Mouse (Mus musculus): ENCODE results near the gene Klhdc8a. TPM values are rescaled to one million over a fixed set of nuclear protein-coding genes. Genes with fewer than 3 reads are reported as not detected.
A peak's percentile ranks its signal among the peaks of the same experiment; 100 is the strongest.

Klhdc8a gene
- 5.1 and 5.4 TPM in 2 replicates for polyA plus RNA-seq (2015; fragmentation: Nextera tagmentation; extraction: Ambion mirVana)

- peaks cover 25% of the 10 kb centered on the region for H3K27me3 ChIP-seq
- WGBS, result 2% methylated on average over 28 of the region's 28 CpGs
- H3K4me1 ChIP-seq (replicated peaks), result peaks cover 63% of the 10 kb centered on the region
- peak within 1 kb of the TSS; percentile 84 for H3K9ac ChIP-seq
- peak within 1 kb of the TSS; percentile 64 for H3K4me3 ChIP-seq
- peak; percentile 65 for ATAC-seq (ENCODE audit: low FRiP score)
- H3K36me3 ChIP-seq, result no peaks in the 10 kb centered on the region
- peak within 1 kb of the TSS; percentile 95 for H3K4me2 ChIP-seq
- peak within 1 kb of the TSS; percentile 86 for H3K27ac ChIP-seq
- H3K9me3 ChIP-seq, result no peaks in the 10 kb centered on the region
Observed at GRCm38 (mm10) chr1:132298425-132298800, at the start of gene Klhdc8a. Gene Klhdc8a (plus strand): TSS chr1:132298626.

GRCm38 (mm10) chr1:132254467-132254866 lies 44.0 kb upstream of the Klhdc8a start:
- ATAC-seq (ENCODE audit: low FRiP score), result no peak
- Histone ChIP-seq H3K9me3 (no peaks in the 10 kb centered on the region), H3K27ac (no peak overlapping the region), H3K4me2 (no peak overlapping the region), H3K36me3 (peaks cover 8% of the 10 kb centered on the region; the same call in 1 of the 2 replicates), H3K9ac (no peak overlapping the region), H3K27me3 (no peaks in the 10 kb centered on the region), H3K4me1 (replicated peaks) (no peaks in the 10 kb centered on the region), H3K4me3 (no peak overlapping the region)
- 80% methylated on average over 6 of the region's 6 CpGs for WGBS

- WGBS, result 97% methylated on average over 1 of the region's 1 CpGs
- no peaks in the 10 kb centered on the region for H3K27me3 ChIP-seq
- no peaks in the 10 kb centered on the region for H3K9me3 ChIP-seq
- H3K4me1 ChIP-seq (replicated peaks), result peaks cover 4% of the 10 kb centered on the region; the same call in 1 of the 2 replicates
- no peak overlapping the region for H3K4me3 ChIP-seq
- H3K36me3 ChIP-seq, result peaks cover 8% of the 10 kb centered on the region; the same call in 1 of the 2 replicates
- no peak overlapping the region for H3K27ac ChIP-seq
- H3K9ac ChIP-seq, result no peak overlapping the region
- no peak for ATAC-seq (ENCODE audit: low FRiP score)
- H3K4me2 ChIP-seq, result no peak overlapping the region
Observed at GRCm38 (mm10) chr1:132260331-132260730, 38.1 kb upstream of the Klhdc8a start.

- Histone ChIP-seq H3K27ac (no peak overlapping the region), H3K36me3 (peaks cover 8% of the 10 kb centered on the region; the same call in 1 of the 2 replicates), H3K4me3 (no peak overlapping the region), H3K4me1 (replicated peaks) (peaks cover 5% of the 10 kb centered on the region; the same call in 1 of the 2 replicates), H3K9ac (no peak overlapping the region), H3K9me3 (no peaks in the 10 kb centered on the region), H3K27me3 (no peaks in the 10 kb centered on the region), H3K4me2 (no peak overlapping the region)
- ATAC-seq (ENCODE audit: low FRiP score), result no peak
- 75% methylated on average over 5 of the region's 5 CpGs for WGBS
Observed at GRCm38 (mm10) chr1:132261058-132261457, 37.4 kb upstream of the Klhdc8a start.

- H3K27ac ChIP-seq, result no peak overlapping the region
- peaks cover 5% of the 10 kb centered on the region; the same call in 1 of the 2 replicates for H3K4me1 ChIP-seq (replicated peaks)
- H3K9ac ChIP-seq, result no peak overlapping the region
- no peak for ATAC-seq (ENCODE audit: low FRiP score)
- H3K4me2 ChIP-seq, result no peak overlapping the region
- H3K36me3 ChIP-seq, result no peaks in the 10 kb centered on the region
- H3K4me3 ChIP-seq, result no peak overlapping the region
- no peaks in the 10 kb centered on the region for H3K9me3 ChIP-seq
- H3K27me3 ChIP-seq, result 0 out of 2 replicates have a peak, but pooled peaks cover 3% of the 10 kb centered on the region
- WGBS, result 73% methylated on average over 4 of the region's 4 CpGs
Observed at GRCm38 (mm10) chr1:132263618-132264017, 34.8 kb upstream of the Klhdc8a start.

GRCm38 (mm10) chr1:132264577-132264976 lies 33.8 kb upstream of the Klhdc8a start:
- no peak for ATAC-seq (ENCODE audit: low FRiP score)
- 0 out of 2 replicates have a peak, but pooled peaks cover 3% of the 10 kb centered on the region for H3K27me3 ChIP-seq
- no peak overlapping the region for H3K4me3 ChIP-seq
- no peak overlapping the region for H3K27ac ChIP-seq
- 70% methylated on average over 7 of the region's 7 CpGs for WGBS
- peaks cover 14% of the 10 kb centered on the region for H3K4me1 ChIP-seq (replicated peaks)
- H3K4me2 ChIP-seq, result no peak overlapping the region
- H3K36me3 ChIP-seq, result no peaks in the 10 kb centered on the region
- H3K9ac ChIP-seq, result no peak overlapping the region
- H3K9me3 ChIP-seq, result no peaks in the 10 kb centered on the region

GRCm38 (mm10) chr1:132265211-132265859 lies 33.1 kb upstream of the Klhdc8a start:
- H3K4me2 ChIP-seq, result no peak overlapping the region
- peaks cover 18% of the 10 kb centered on the region for H3K4me1 ChIP-seq (replicated peaks)
- 69% methylated on average over 8 of the region's 8 CpGs for WGBS
- H3K27me3 ChIP-seq, result 0 out of 2 replicates have a peak, but pooled peaks cover 3% of the 10 kb centered on the region
- no peak overlapping the region for H3K27ac ChIP-seq
- H3K36me3 ChIP-seq, result no peaks in the 10 kb centered on the region
- no peak overlapping the region for H3K9ac ChIP-seq
- no peak overlapping the region for H3K4me3 ChIP-seq
- H3K9me3 ChIP-seq, result no peaks in the 10 kb centered on the region
- ATAC-seq (ENCODE audit: low FRiP score), result peak; percentile 69; the same call in 1 of the 2 replicates

GRCm38 (mm10) chr1:132265936-132266335 lies 32.5 kb upstream of the Klhdc8a start:
- Histone ChIP-seq H3K9me3 (no peaks in the 10 kb centered on the region), H3K27me3 (0 out of 2 replicates have a peak, but pooled peaks cover 3% of the 10 kb centered on the region), H3K27ac (no peak overlapping the region), H3K9ac (no peak overlapping the region), H3K36me3 (no peaks in the 10 kb centered on the region), H3K4me1 (replicated peaks) (peaks cover 18% of the 10 kb centered on the region), H3K4me3 (no peak overlapping the region), H3K4me2 (no peak overlapping the region)
- no peak for ATAC-seq (ENCODE audit: low FRiP score)
- 89% methylated on average over 10 of the region's 10 CpGs for WGBS

- no peaks in the 10 kb centered on the region for H3K36me3 ChIP-seq
- H3K9me3 ChIP-seq, result no peaks in the 10 kb centered on the region
- H3K4me3 ChIP-seq, result no peak overlapping the region
- 65% methylated on average over 8 of the region's 8 CpGs for WGBS
- H3K4me2 ChIP-seq, result no peak overlapping the region
- peaks cover 18% of the 10 kb centered on the region for H3K4me1 ChIP-seq (replicated peaks)
- no peak for ATAC-seq (ENCODE audit: low FRiP score)
- H3K9ac ChIP-seq, result no peak overlapping the region
- no peak overlapping the region for H3K27ac ChIP-seq
- 0 out of 2 replicates have a peak, but pooled peaks cover 3% of the 10 kb centered on the region for H3K27me3 ChIP-seq
Observed at GRCm38 (mm10) chr1:132266791-132267557, 31.5 kb upstream of the Klhdc8a start.

- H3K4me1 ChIP-seq (replicated peaks), result peaks cover 18% of the 10 kb centered on the region
- H3K27me3 ChIP-seq, result 0 out of 2 replicates have a peak, but pooled peaks cover 3% of the 10 kb centered on the region
- 71% methylated on average over 2 of the region's 2 CpGs for WGBS
- ATAC-seq (ENCODE audit: low FRiP score), result no peak
- no peaks in the 10 kb centered on the region for H3K9me3 ChIP-seq
- H3K4me2 ChIP-seq, result no peak overlapping the region
- no peaks in the 10 kb centered on the region for H3K36me3 ChIP-seq
- H3K27ac ChIP-seq, result no peak overlapping the region
- H3K9ac ChIP-seq, result no peak overlapping the region
- H3K4me3 ChIP-seq, result no peak overlapping the region
Observed at GRCm38 (mm10) chr1:132267959-132268358, 30.5 kb upstream of the Klhdc8a start.

GRCm38 (mm10) chr1:132268418-132269060 lies 29.9 kb upstream of the Klhdc8a start:
- no peak for ATAC-seq (ENCODE audit: low FRiP score)
- 66% methylated on average over 7 of the region's 7 CpGs for WGBS

GRCm38 (mm10) chr1:132271237-132271636 lies 27.2 kb upstream of the Klhdc8a start:
- no peaks in the 10 kb centered on the region for H3K9me3 ChIP-seq
- H3K9ac ChIP-seq, result no peak overlapping the region
- H3K36me3 ChIP-seq, result no peaks in the 10 kb centered on the region
- ATAC-seq (ENCODE audit: low FRiP score), result no peak
- H3K27ac ChIP-seq, result no peak overlapping the region
- peaks cover 13% of the 10 kb centered on the region for H3K4me1 ChIP-seq (replicated peaks)
- 0 out of 2 replicates have a peak, but pooled peaks cover 3% of the 10 kb centered on the region for H3K27me3 ChIP-seq
- H3K4me3 ChIP-seq, result no peak overlapping the region
- no peak overlapping the region for H3K4me2 ChIP-seq
- 57% methylated on average over 3 of the region's 3 CpGs for WGBS

More at GRCm38 (mm10) chr1:132268418-132269060, 29.9 kb upstream of the Klhdc8a start:
- H3K4me1 ChIP-seq (replicated peaks), result peaks cover 18% of the 10 kb centered on the region
- H3K27ac ChIP-seq, result no peak overlapping the region
- no peak overlapping the region for H3K4me2 ChIP-seq
- no peak overlapping the region for H3K4me3 ChIP-seq
- H3K9me3 ChIP-seq, result no peaks in the 10 kb centered on the region
- no peaks in the 10 kb centered on the region for H3K36me3 ChIP-seq
- no peak overlapping the region for H3K9ac ChIP-seq
- H3K27me3 ChIP-seq, result 0 out of 2 replicates have a peak, but pooled peaks cover 3% of the 10 kb centered on the region
